Mouse (Mus musculus): ENCODE results near the gene Gm10413. TPM values are rescaled to one million over a fixed set of nuclear protein-coding genes. Genes with fewer than 3 reads are reported as not detected.
"Not testable (repeated sequence)": the region's sequence is repeated elsewhere in the genome, so short reads cannot be mapped to it uniquely, and the experiment has no call there.

Gene Gm10413
- not detected in 2 replicates for polyA plus RNA-seq (2015; fragmentation: Nextera tagmentation; extraction: Ambion mirVana)

- H3K4me3 ChIP-seq (ENCODE audit: low read depth, low read length); H3K4me2 ChIP-seq (replicated peaks; ENCODE audit: low read depth); H3K4me1 ChIP-seq (replicated peaks; ENCODE audit: control insufficient read depth, insufficient read depth, low read length); H3K27ac ChIP-seq (ENCODE audit: low read depth, low read length); H3K27me3 ChIP-seq (replicated peaks; ENCODE audit: control insufficient read depth, insufficient read depth, low read length); ATAC-seq; H3K9ac ChIP-seq (ENCODE audit: low read depth, low read length); H3K36me3 ChIP-seq (ENCODE audit: control insufficient read depth, insufficient read depth); H3K9me3 ChIP-seq (ENCODE audit: control insufficient read depth): not testable (repeated sequence)
- no CpG with 5 or more reads among the region's 2 CpGs for WGBS
Measured at GRCm38 (mm10) chr14:3394793-3395192, at the start of gene Gm10413. Gene Gm10413, plus strand, starts transcription at chr14:3395093.

DNA sequence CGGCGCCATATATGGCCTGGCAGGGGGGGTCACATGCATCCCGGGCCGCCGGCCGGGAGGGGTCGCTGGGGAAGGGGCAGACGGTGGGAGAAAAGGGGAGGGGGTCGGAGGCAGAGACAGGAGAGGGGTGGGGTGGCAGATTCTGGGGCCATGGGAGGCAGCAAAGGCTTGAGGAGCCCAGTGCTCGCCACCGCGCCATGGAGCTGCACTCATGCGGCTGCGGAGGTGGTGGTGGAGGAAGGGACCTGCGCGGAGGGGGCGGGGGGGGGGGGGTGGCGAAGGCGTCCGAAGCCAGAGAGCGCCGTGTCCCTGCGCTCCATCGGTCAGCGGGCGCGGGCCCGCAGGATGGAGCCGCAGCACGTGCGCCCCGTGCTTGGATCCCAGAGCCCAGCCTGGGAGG is 17.4 kb downstream of the Gm10413 start, which contains the start of gene Gm10409:
Gm10409 (plus strand) TSS at position 301 of the 400 bp plus-strand sequence.
- not testable (repeated sequence) for H3K36me3 ChIP-seq (ENCODE audit: control insufficient read depth, insufficient read depth); ATAC-seq; H3K9ac ChIP-seq (ENCODE audit: low read depth, low read length); H3K4me2 ChIP-seq (replicated peaks; ENCODE audit: low read depth); H3K27me3 ChIP-seq (replicated peaks; ENCODE audit: control insufficient read depth, insufficient read depth, low read length); H3K27ac ChIP-seq (ENCODE audit: low read depth, low read length); H3K4me3 ChIP-seq (ENCODE audit: low read depth, low read length); H3K4me1 ChIP-seq (replicated peaks; ENCODE audit: control insufficient read depth, insufficient read depth, low read length); H3K9me3 ChIP-seq (ENCODE audit: control insufficient read depth)
- WGBS, result no CpG with 5 or more reads among the region's 32 CpGs

DNA sequence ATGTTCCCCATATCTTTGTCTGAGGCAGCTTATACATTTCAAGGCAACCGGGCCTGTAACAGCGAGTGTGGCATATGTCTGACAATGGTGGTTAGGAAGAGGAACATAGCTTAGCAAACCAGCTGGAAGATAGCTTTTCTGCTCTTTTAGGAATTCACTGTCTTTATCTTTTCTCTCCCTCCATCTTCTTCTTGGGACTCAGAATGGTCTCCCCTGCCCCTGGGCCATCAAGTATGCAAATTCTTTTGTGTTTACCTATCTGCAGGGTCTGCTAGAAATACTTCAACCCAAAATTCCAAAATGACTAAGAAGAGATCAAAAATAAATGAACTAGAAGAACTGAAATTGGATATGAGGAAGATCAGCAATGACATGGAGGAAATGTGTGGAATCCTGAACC is 32.9 kb downstream of the Gm10413 start, which contains the start of gene Gm3005:
Gm3005 (plus strand) TSS at position 301 of the 400 bp plus-strand sequence.
- H3K9me3 ChIP-seq (ENCODE audit: control insufficient read depth); H3K9ac ChIP-seq (ENCODE audit: low read depth, low read length); H3K4me2 ChIP-seq (replicated peaks; ENCODE audit: low read depth); H3K4me1 ChIP-seq (replicated peaks; ENCODE audit: control insufficient read depth, insufficient read depth, low read length); H3K4me3 ChIP-seq (ENCODE audit: low read depth, low read length); ATAC-seq; H3K27me3 ChIP-seq (replicated peaks; ENCODE audit: control insufficient read depth, insufficient read depth, low read length); H3K27ac ChIP-seq (ENCODE audit: low read depth, low read length); H3K36me3 ChIP-seq (ENCODE audit: control insufficient read depth, insufficient read depth): not testable (repeated sequence)
- no CpG with 5 or more reads among the region's 2 CpGs for WGBS

- not testable (repeated sequence) for H3K27me3 ChIP-seq (replicated peaks; ENCODE audit: control insufficient read depth, insufficient read depth, low read length); H3K4me1 ChIP-seq (replicated peaks; ENCODE audit: control insufficient read depth, insufficient read depth, low read length); ATAC-seq; H3K27ac ChIP-seq (ENCODE audit: low read depth, low read length); H3K9ac ChIP-seq (ENCODE audit: low read depth, low read length); H3K4me2 ChIP-seq (replicated peaks; ENCODE audit: low read depth); H3K4me3 ChIP-seq (ENCODE audit: low read depth, low read length); H3K36me3 ChIP-seq (ENCODE audit: control insufficient read depth, insufficient read depth); H3K9me3 ChIP-seq (ENCODE audit: control insufficient read depth)
- no CpG with 5 or more reads among the region's 3 CpGs for whole genome bisulfite sequencing
Measured at GRCm38 (mm10) chr14:3449079-3449478, 54.2 kb downstream of the Gm10413 start, which contains the start of gene Gm10408. Gene Gm10408, plus strand, starts transcription at chr14:3449379.

Other genes with a start within 250 kb of the Gm10413 start
- not detected in 2 replicates for gene Gm5795, start 206.8 kb upstream of the Gm10413 start, polyA plus RNA-seq (2015; fragmentation: Nextera tagmentation; extraction: Ambion mirVana)
- gene D830030K20Rik, start 186.6 kb upstream of the Gm10413 start, polyA plus RNA-seq (2015; fragmentation: Nextera tagmentation; extraction: Ambion mirVana), result 10.3 and 13.0 TPM in 2 replicates
- not detected in 2 replicates for gene Gm2956, start 62.5 kb upstream of the Gm10413 start, polyA plus RNA-seq (2015; fragmentation: Nextera tagmentation; extraction: Ambion mirVana)
- 0.09 and 0.12 TPM in 2 replicates for gene Gm10409, start 17.5 kb downstream of the Gm10413 start, polyA plus RNA-seq (2015; fragmentation: Nextera tagmentation; extraction: Ambion mirVana)
- not detected in 2 replicates for gene Gm3005, start 33.0 kb downstream of the Gm10413 start, polyA plus RNA-seq (2015; fragmentation: Nextera tagmentation; extraction: Ambion mirVana)
- gene Gm10408, start 54.3 kb downstream of the Gm10413 start, polyA plus RNA-seq (2015; fragmentation: Nextera tagmentation; extraction: Ambion mirVana), result 0.09 TPM in 1 of 2 replicates, not detected in the other
- not detected in 2 replicates for gene Gm3012, start 239.4 kb downstream of the Gm10413 start, polyA plus RNA-seq (2015; fragmentation: Nextera tagmentation; extraction: Ambion mirVana)